Mouse (Mus musculus): ENCODE measurements around the gene Nfasc. TPM values are rescaled to one million over a fixed set of nuclear protein-coding genes. Genes with fewer than 3 reads are reported as not detected.

Gene Nfasc
- total RNA-seq, 2 experiments from 2014 or later, result 0.35 to 0.39 TPM

- peak in 1 of 2 experiments; percentile 14 for DNase-seq
These were observed 7.6 kb downstream of the Nfasc start for GRCm38 (mm10) chr1:132733873-132734447.

- DNase-seq, result no peak
These were observed 9.3 kb downstream of the Nfasc start for GRCm38 (mm10) chr1:132732307-132732706.

GRCm38 (mm10) chr1:132727548-132727947 lies 14.0 kb downstream of the Nfasc start:
- peak in 1 of 2 experiments; percentile 3 for DNase-seq

GRCm38 (mm10) chr1:132722362-132722761 lies 19.2 kb downstream of the Nfasc start:
- no peak for DNase-seq

- no peak for DNase-seq
These were observed 20.3 kb downstream of the Nfasc start for GRCm38 (mm10) chr1:132721266-132721665.

- DNase-seq, result no peak
These were observed 23.4 kb downstream of the Nfasc start for GRCm38 (mm10) chr1:132718225-132718624.

- DNase-seq, result no peak
These were observed 26.6 kb downstream of the Nfasc start for GRCm38 (mm10) chr1:132715044-132715443.

GRCm38 (mm10) chr1:132709419-132709818 lies 32.2 kb downstream of the Nfasc start:
- DNase-seq, result no peak

- no peak for DNase-seq
These were observed 34.3 kb downstream of the Nfasc start for GRCm38 (mm10) chr1:132707301-132707700.

GRCm38 (mm10) chr1:132703467-132703866 lies 38.1 kb downstream of the Nfasc start:
- no peak for DNase-seq

- no peak for DNase-seq
These were observed 44.7 kb downstream of the Nfasc start for GRCm38 (mm10) chr1:132696926-132697325.

GRCm38 (mm10) chr1:132696232-132696631 lies 45.4 kb downstream of the Nfasc start:
- DNase-seq, result no peak

- DNase-seq, result no peak
These were observed 47.6 kb downstream of the Nfasc start for GRCm38 (mm10) chr1:132694007-132694406.

GRCm38 (mm10) chr1:132689181-132689580 lies 52.4 kb downstream of the Nfasc start:
- DNase-seq, result no peak

GRCm38 (mm10) chr1:132678935-132679334 lies 62.7 kb downstream of the Nfasc start:
- no peak for DNase-seq

- peak; percentile 21 for DNase-seq
These were observed 63.5 kb downstream of the Nfasc start for GRCm38 (mm10) chr1:132678076-132678475.

GRCm38 (mm10) chr1:132672704-132673103 lies 68.9 kb downstream of the Nfasc start:
- DNase-seq, result no peak

GRCm38 (mm10) chr1:132669200-132669599 lies 72.4 kb downstream of the Nfasc start:
- DNase-seq, result peak; percentile 16 to 41

- DNase-seq, result no peak
These were observed 81.2 kb downstream of the Nfasc start for GRCm38 (mm10) chr1:132660354-132660753.

GRCm38 (mm10) chr1:132659604-132660003 lies 82.0 kb downstream of the Nfasc start:
- DNase-seq, result no peak

- no peak for DNase-seq
These were observed 86.0 kb downstream of the Nfasc start for GRCm38 (mm10) chr1:132655611-132656010.

- DNase-seq, result no peak
These were observed 86.8 kb downstream of the Nfasc start for GRCm38 (mm10) chr1:132654769-132655168.

- no peak for DNase-seq
These were observed 87.6 kb downstream of the Nfasc start for GRCm38 (mm10) chr1:132653841-132654457.

- no peak for DNase-seq
These were observed 88.4 kb downstream of the Nfasc start for GRCm38 (mm10) chr1:132653161-132653560.

Data from heart, adult 18-20 months (tissue).